Mouse (Mus musculus) CH12.LX (cell line): Measurements from ENCODE around the gene Cby1. TPM values are rescaled to one million over a fixed set of nuclear protein-coding genes. Genes with fewer than 3 reads are reported as not detected.

ENCODE experiments used
- DNase-seq: peaks from one replicate; pipeline ENCODE4 v3.0.0-alpha.2; 2013; ENCODE audit errors: extremely low read depth
- H3K27ac ChIP-seq: 2 replicates; pipeline ENCODE4 v1.5.1; 2012; ENCODE audit warnings: low read depth, mild to moderate bottlenecking, control low read depth, moderate library complexity; ENCODE audit not compliant: insufficient read depth
- H3K27me3 ChIP-seq: replicated peaks from 2 replicates; pipeline ENCODE3; 2012; ENCODE audit warnings: inconsistent platforms
- H3K36me3 ChIP-seq, 2 experiments: replicated peaks in 1 of 2; 2 replicates each; pipeline versions ENCODE3 to v1.6.1; 2012; ENCODE audit warnings: inconsistent platforms in 1 of 2, low read length in 1 of 2, mild to moderate bottlenecking in 1 of 2, mixed read lengths in 1 of 2, moderate library complexity in 1 of 2; ENCODE audit not compliant: control insufficient read depth in 1 of 2, insufficient read depth in 1 of 2
- H3K4me1 ChIP-seq, 2 experiments: 2 replicates each; pipeline ENCODE4 v1.6.1; 2012; ENCODE audit warnings: inconsistent platforms in 1 of 2, moderate library complexity in 1 of 2; ENCODE audit not compliant: insufficient read depth in 2 of 2, control insufficient read depth in 1 of 2
- H3K4me2 ChIP-seq: 2 replicates; pipeline ENCODE4 v1.6.1; 2012; ENCODE audit warnings: low read depth, mild to moderate bottlenecking, control low read depth; ENCODE audit not compliant: poor library complexity, insufficient read depth, severe bottlenecking
- H3K4me3 ChIP-seq, 3 experiments: fragments of 150-350 bp in 1 of 3; sonication (generic) in 1 of 3; replicated peaks in 1 of 3; 2 replicates each; pipeline versions ENCODE3 to v1.5.1; 2011 to 2012; ENCODE audit warnings: low read depth in 2 of 3, low read length in 2 of 3, mild to moderate bottlenecking in 2 of 3, moderate library complexity in 2 of 3, control low read depth in 1 of 3, improper control_type of control experiment in 1 of 3, inconsistent platforms in 1 of 3, mixed read lengths in 1 of 3; ENCODE audit not compliant: poor library complexity in 1 of 3
- H3K79me2 ChIP-seq: replicated peaks from 2 replicates; pipeline ENCODE4 v1.6.1; 2012; ENCODE audit warnings: mild to moderate bottlenecking, moderate library complexity; ENCODE audit not compliant: control insufficient read depth, poor library complexity, insufficient read depth, severe bottlenecking; ENCODE audit errors: extremely low read depth
- H3K9ac ChIP-seq: 2 replicates; pipeline ENCODE4 v1.6.1; 2012; ENCODE audit warnings: low read depth, mild to moderate bottlenecking, control low read depth, moderate library complexity; ENCODE audit not compliant: insufficient read depth
- H3K9me3 ChIP-seq: replicated peaks from 2 replicates; pipeline ENCODE3; 2012; ENCODE audit warnings: low read length, inconsistent platforms, mixed read lengths
- BHLHE40 ChIP-seq: IDR thresholded peaks from 2 replicates; pipeline ENCODE4 v1.6.1; 2011; ENCODE audit warnings: mild to moderate bottlenecking, low read depth, low read length, improper control_type of control experiment
- CHD1 ChIP-seq: IDR thresholded peaks from 2 replicates; pipeline ENCODE4 v1.6.1; 2012; ENCODE audit warnings: low read depth, low read length, improper control_type of control experiment, inconsistent platforms
- CHD2 ChIP-seq: IDR thresholded peaks from 2 replicates; pipeline ENCODE4 v1.6.1; 2011; ENCODE audit warnings: low read length, improper control_type of control experiment
- ETS1 ChIP-seq: conservative IDR thresholded peaks from 2 replicates; pipeline ENCODE4 v1.6.1; 2012; ENCODE audit warnings: low read depth, mild to moderate bottlenecking, inconsistent platforms, low read length, improper control_type of control experiment, moderate library complexity
- GABPA ChIP-seq: IDR thresholded peaks from 2 replicates; pipeline ENCODE4 v1.6.1; 2012; ENCODE audit warnings: low read depth, low read length, improper control_type of control experiment, inconsistent platforms; ENCODE audit not compliant: insufficient replicate concordance
- JUND ChIP-seq: conservative IDR thresholded peaks from 2 replicates; pipeline ENCODE4 v1.6.1; 2011; ENCODE audit warnings: low read depth, low read length, improper control_type of control experiment
- KAT2A ChIP-seq: IDR thresholded peaks from 2 replicates; pipeline ENCODE4 v1.6.1; 2012; ENCODE audit warnings: low read length, improper control_type of control experiment, inconsistent platforms; ENCODE audit not compliant: insufficient replicate concordance
- MAFK ChIP-seq: IDR thresholded peaks from 2 replicates; pipeline ENCODE4 v1.6.1; 2011; ENCODE audit warnings: low read length, improper control_type of control experiment; ENCODE audit not compliant: insufficient replicate concordance
- MAX ChIP-seq: IDR thresholded peaks from 2 replicates; pipeline ENCODE4 v1.6.1; 2011; ENCODE audit warnings: low read length, improper control_type of control experiment
- MAZ ChIP-seq: IDR thresholded peaks from 2 replicates; pipeline ENCODE4 v1.6.1; 2012; ENCODE audit warnings: low read depth, mild to moderate bottlenecking, inconsistent platforms, low read length, improper control_type of control experiment, moderate library complexity
- MXI1 ChIP-seq: IDR thresholded peaks from 2 replicates; pipeline ENCODE4 v1.6.1; 2011; ENCODE audit warnings: mild to moderate bottlenecking, low read depth, low read length, improper control_type of control experiment
- MYC ChIP-seq: IDR thresholded peaks from 2 replicates; pipeline ENCODE4 v1.6.1; 2011; ENCODE audit warnings: low read depth, mild to moderate bottlenecking, improper control_type of control experiment, low read length
- NRF1 ChIP-seq: IDR thresholded peaks from 2 replicates; pipeline ENCODE4 v1.6.1; 2014; ENCODE audit warnings: low read depth, mild to moderate bottlenecking, inconsistent platforms, low read length, improper control_type of control experiment, moderate library complexity
- PAX5 ChIP-seq: IDR thresholded peaks from 2 replicates; pipeline ENCODE4 v1.6.1; 2012; ENCODE audit warnings: low read length, inconsistent platforms, mixed read lengths
- POLR2A ChIP-seq: IDR thresholded peaks from 2 replicates; pipeline ENCODE4 v1.6.1; 2011; ENCODE audit warnings: low read depth, mild to moderate bottlenecking, improper control_type of control experiment, low read length
- POLR2AphosphoS2 ChIP-seq: IDR thresholded peaks from 2 replicates; pipeline ENCODE4 v1.6.1; 2011; ENCODE audit warnings: low read depth, low read length, improper control_type of control experiment
- RCOR1 ChIP-seq: conservative IDR thresholded peaks from 2 replicates; pipeline ENCODE4 v1.6.1; 2012; ENCODE audit warnings: low read depth, mild to moderate bottlenecking, inconsistent platforms, low read length, improper control_type of control experiment
- SIN3A ChIP-seq: IDR thresholded peaks from 2 replicates; pipeline ENCODE4 v1.6.1; 2012; ENCODE audit warnings: low read length, improper control_type of control experiment, inconsistent platforms
- SMC3 ChIP-seq: IDR thresholded peaks from 2 replicates; pipeline ENCODE4 v1.6.1; 2011; ENCODE audit warnings: low read depth, low read length, improper control_type of control experiment
- TCF12 ChIP-seq: IDR thresholded peaks from 2 replicates; pipeline ENCODE4 v1.6.1; 2014; ENCODE audit warnings: low read depth, mild to moderate bottlenecking, inconsistent platforms, low read length, improper control_type of control experiment
- UBTF ChIP-seq: IDR thresholded peaks from 2 replicates; pipeline ENCODE4 v1.6.1; 2012; ENCODE audit warnings: low read depth, mild to moderate bottlenecking, inconsistent platforms, low read length, improper control_type of control experiment, moderate library complexity
- USF2 ChIP-seq: conservative IDR thresholded peaks from 2 replicates; pipeline ENCODE4 v1.6.1; 2011; ENCODE audit warnings: low read depth, low read length, improper control_type of control experiment
- ZKSCAN1 ChIP-seq: IDR thresholded peaks from 2 replicates; pipeline ENCODE4 v1.6.1; 2012; ENCODE audit warnings: low read depth, inconsistent platforms, low read length, improper control_type of control experiment, borderline replicate concordance
- dilution Hi-C: fragments of 300-500 bp; cut with MboI; formaldehyde crosslinking; loops from 2 replicates; pipeline ENCODE4 v1.14.3; 2020; ENCODE audit warnings: low sequenced_read_pairs; ENCODE audit not compliant: extremely low pct_unique_long_range_greater_than_20kb, extremely low pct_ligation_motif_present
- in situ Hi-C: fragments of 300-500 bp; cut with MboI; formaldehyde crosslinking; loops from 3 replicates; pipeline ENCODE4 v1.14.3; 2019; ENCODE audit warnings: low sequenced_read_pairs, low pct_ligation_motif_present, low pct_unique_long_range_greater_than_20kb, mixed read lengths
- polyA plus RNA-seq: library from polyadenylated mRNA; unstranded; fragments of >175 nt; gene quantifications from 2 replicates; pipeline ENCODE4 v1.2.1, GENCODE M21; 2012; ENCODE audit warnings: low read depth; ENCODE audit not compliant: insufficient read length
- total RNA-seq, 2 experiments: library from RNA; depleted of rRNA; stranded (reverse); fragments of 300-350 nt in 1 of 2; fragments of >200 nt in 1 of 2; gene quantifications; 2 replicates each; pipeline ENCODE4 v1.2.3; 2012 to 2014

The Cby1 gene
- total and polyA plus RNA-seq, 3 experiments: 16.9 to 19.3 (median 17.6) TPM

GRCm38 (mm10) chr15:79691023-79691508 is 32.1 kb downstream of the Cby1 start:
- Histone ChIP-seq H3K4me1 (peaks cover 5 to 52% of the 10 kb centered on the region in 2 experiments), H3K27ac (peak overlapping the region; percentile 5; the same call in 1 of the 2 replicates), H3K36me3 (peaks cover 4 to 24% of the 10 kb centered on the region in 2 experiments), H3K27me3 (peaks cover 15% of the 10 kb centered on the region), H3K4me3 (peak overlapping the region; percentile 70 to 93 (median 92)), H3K9me3 (no peaks in the 10 kb centered on the region), H3K9ac (peak overlapping the region; percentile 81), H3K79me2 (peaks cover 33% of the 10 kb centered on the region), H3K4me2 (peak overlapping the region; percentile 73)
- dilution Hi-C loops: no loop called here
- no peak for TF ChIP-seq JUND
- TF ChIP-seq MAFK: no peak
- TF ChIP-seq MXI1: peak; percentile 80
- TF ChIP-seq UBTF: peak; percentile 64; the same call in 1 of the 2 replicates
- no peak for TF ChIP-seq USF2
- TF ChIP-seq MAX: peak; percentile 32; the same call in 1 of the 2 replicates
- no peak for TF ChIP-seq POLR2AphosphoS2
- TF ChIP-seq ETS1: no peak
- no peak for TF ChIP-seq BHLHE40
- TF ChIP-seq POLR2A: no peak
- no peak for TF ChIP-seq CHD2
- TF ChIP-seq TCF12: no peak; the same call in 1 of the 2 replicates
- no peak for TF ChIP-seq CHD1
- 0 out of 2 replicates have a peak, but pooled peaks have one; percentile 11 for TF ChIP-seq SIN3A
- no peak for DNase-seq
- in situ Hi-C loops: no loop called here

- in situ Hi-C loops (no loop called here), dilution Hi-C loops (no loop called here)
- peaks cover 5 to 51% of the 10 kb centered on the region in 2 experiments for H3K4me1 ChIP-seq
- TF ChIP-seq CHD2 (no peak), NRF1 (no peak), UBTF (no peak), MAZ (no peak), ZKSCAN1 (no peak), KAT2A (no peak), MAFK (no peak), POLR2AphosphoS2 (no peak), PAX5 (no peak), SMC3 (no peak), MYC (no peak), GABPA (no peak), CHD1 (no peak), RCOR1 (no peak)
- peaks cover 11 to 36% of the 10 kb centered on the region in 2 experiments for H3K36me3 ChIP-seq
- no peak overlapping the region for H3K27ac ChIP-seq
- no peaks in the 10 kb centered on the region for H3K9me3 ChIP-seq
- H3K4me3 ChIP-seq: no peak overlapping the region
- peaks cover 25% of the 10 kb centered on the region for H3K79me2 ChIP-seq
- H3K4me2 ChIP-seq: peak overlapping the region; percentile 73
- peaks cover 15% of the 10 kb centered on the region for H3K27me3 ChIP-seq
- H3K9ac ChIP-seq: no peak overlapping the region
- DNase-seq: no peak
Measured at GRCm38 (mm10) chr15:79692334-79692733, 33.3 kb downstream of the Cby1 start.
